Mouse (Mus musculus): ENCODE data around the gene Cntln. TPM values are rescaled to one million over a fixed set of nuclear protein-coding genes. Genes with fewer than 3 reads are reported as not detected.

Cntln gene
- total and polyA plus RNA-seq, 3 experiments: not detected

- Histone ChIP-seq H3K9me3 (replicated peaks; ENCODE audit: insufficient read depth, low read length) (no peaks in the 10 kb centered on the region), H3K9ac (ENCODE audit: control insufficient read depth, low read depth, low read length, poor library complexity, severe bottlenecking) (no peak overlapping the region), H3K27me3 (ENCODE audit: control insufficient read depth in 1 of 2, insufficient read depth in 2 of 2, low read length in 2 of 2) (no peaks in the 10 kb centered on the region), H3K4me1 (ENCODE audit: control insufficient read depth in 1 of 2, insufficient read depth in 2 of 2, low read length in 2 of 2) (no peaks in the 10 kb centered on the region), H3K27ac (ENCODE audit: control insufficient read depth, low read depth, low read length) (no peak overlapping the region), H3K36me3 (ENCODE audit: control insufficient read depth in 1 of 2, insufficient read depth in 2 of 2, low read length in 2 of 2) (no peaks in the 10 kb centered on the region), H3K79me2 (ENCODE audit: control insufficient read depth, insufficient read depth, low read length, poor library complexity) (no peaks in the 10 kb centered on the region), H3K4me3 (ENCODE audit: control insufficient read depth in 1 of 2, insufficient read depth in 1 of 2, low read depth in 2 of 2, low read length in 2 of 2) (no peak overlapping the region)
- DNase-seq (ENCODE audit: low read depth, low spot score): no peak
- no peak for TF ChIP-seq HCFC1 (IDR thresholded peaks at IDR 0.05; ENCODE audit: low read depth, low read length)
- no peak for TF ChIP-seq MXI1 (IDR thresholded peaks at IDR 0.05; ENCODE audit: low read depth, low read length)
- TF ChIP-seq CHD2 (IDR thresholded peaks at IDR 0.05; ENCODE audit: low read length): no peak
- no peak for TF ChIP-seq MAFK (IDR thresholded peaks at IDR 0.05; ENCODE audit: borderline replicate concordance, low read depth, low read length)
- no peak for TF ChIP-seq TAL1 (IDR thresholded peaks at IDR 0.05; ENCODE audit: low read length)
- no peak for TF ChIP-seq MEF2A (IDR thresholded peaks at IDR 0.05; ENCODE audit: extremely low read depth, insufficient replicate concordance, low read depth, low read length, poor library complexity, severe bottlenecking)
- no peak for TF ChIP-seq GABPA (IDR thresholded peaks at IDR 0.05; ENCODE audit: low read depth, low read length)
- no peak for TF ChIP-seq CTCF (IDR thresholded peaks at IDR 0.05 in 2 of 3, conservative IDR thresholded peaks at IDR 0.05 in 1 of 3; ENCODE audit: control insufficient read depth in 1 of 3, insufficient read depth in 1 of 3, low read depth in 2 of 3, low read length in 3 of 3, poor library complexity in 1 of 3, severe bottlenecking in 1 of 3)
- TF ChIP-seq MYC (IDR thresholded peaks at IDR 0.05; ENCODE audit: low read depth, low read length): no peak
- TF ChIP-seq MAZ (IDR thresholded peaks at IDR 0.05; ENCODE audit: low read depth, low read length): no peak
- TF ChIP-seq SMC3 (IDR thresholded peaks at IDR 0.05; ENCODE audit: low read depth, low read length): no peak
Measured at GRCm38 (mm10) chr4:85154361-85154760, 270.3 kb downstream of the Cntln start.

GRCm38 (mm10) chr4:85161156-85161555 lies 277.0 kb downstream of the Cntln start:
- Histone ChIP-seq H3K9ac (ENCODE audit: control insufficient read depth, low read depth, low read length, poor library complexity, severe bottlenecking) (no peak overlapping the region), H3K36me3 (ENCODE audit: control insufficient read depth in 1 of 2, insufficient read depth in 2 of 2, low read length in 2 of 2) (no peaks in the 10 kb centered on the region), H3K4me1 (ENCODE audit: control insufficient read depth in 1 of 2, insufficient read depth in 2 of 2, low read length in 2 of 2) (no peaks in the 10 kb centered on the region), H3K27ac (ENCODE audit: control insufficient read depth, low read depth, low read length) (no peak overlapping the region), H3K79me2 (ENCODE audit: control insufficient read depth, insufficient read depth, low read length, poor library complexity) (no peaks in the 10 kb centered on the region), H3K9me3 (replicated peaks; ENCODE audit: insufficient read depth, low read length) (no peaks in the 10 kb centered on the region), H3K27me3 (ENCODE audit: control insufficient read depth in 1 of 2, insufficient read depth in 2 of 2, low read length in 2 of 2) (no peaks in the 10 kb centered on the region), H3K4me3 (ENCODE audit: control insufficient read depth in 1 of 2, insufficient read depth in 1 of 2, low read depth in 2 of 2, low read length in 2 of 2) (no peak overlapping the region)
- no peak for DNase-seq (ENCODE audit: low read depth, low spot score)
- no peak for TF ChIP-seq EP300 (IDR thresholded peaks at IDR 0.05; ENCODE audit: low read depth in 1 of 2, low read length in 2 of 2)
- no peak for TF ChIP-seq ELF1 (IDR thresholded peaks at IDR 0.05; ENCODE audit: low read depth, low read length)
- TF ChIP-seq MEF2A (IDR thresholded peaks at IDR 0.05; ENCODE audit: extremely low read depth, insufficient replicate concordance, low read depth, low read length, poor library complexity, severe bottlenecking): no peak
- no peak for TF ChIP-seq CHD1 (IDR thresholded peaks at IDR 0.05; ENCODE audit: low read depth, low read length)
- TF ChIP-seq MAX (IDR thresholded peaks at IDR 0.05; ENCODE audit: low read length): no peak
- no peak for TF ChIP-seq TBP (IDR thresholded peaks at IDR 0.05; ENCODE audit: low read depth, low read length)

Measured in MEL (cell line).